Mouse (Mus musculus) ES-Bruce4 (cell line): ENCODE measurements around the gene Cep41.

ENCODE experiments used
- CTCF ChIP-seq: IDR thresholded peaks from one replicate; pipeline ENCODE4 v1.8.1; 2011; ENCODE audit warnings: low read depth, low read length
- POLR2A ChIP-seq: IDR thresholded peaks from one replicate; pipeline ENCODE4 v1.8.1; 2011; ENCODE audit warnings: low read length; ENCODE audit not compliant: insufficient read depth

DNA sequence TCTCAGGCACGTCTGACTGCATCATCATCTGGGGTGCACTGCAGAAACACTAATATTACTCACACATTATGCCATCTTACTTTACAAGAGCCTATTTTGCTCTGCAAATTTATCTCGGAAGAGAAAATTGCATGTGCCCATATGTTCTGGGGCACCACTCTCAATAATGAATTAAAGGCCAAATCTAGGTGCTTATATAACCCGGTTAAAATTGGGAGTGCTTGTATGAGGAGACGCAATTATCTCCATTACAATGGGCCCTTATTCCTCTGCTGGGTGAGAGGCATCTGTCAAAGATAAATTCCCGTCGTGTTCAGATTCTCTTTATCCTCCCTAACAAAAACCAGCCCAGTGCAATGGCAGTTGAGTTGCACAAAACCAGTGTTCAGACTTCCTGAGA, 28.8 kb downstream of the Cep41 start:
- TF ChIP-seq CTCF (no peak), POLR2A (no peak)
